23 mouse cellular contexts compared by ENCODE assay signal in the genomic region with DNA sequence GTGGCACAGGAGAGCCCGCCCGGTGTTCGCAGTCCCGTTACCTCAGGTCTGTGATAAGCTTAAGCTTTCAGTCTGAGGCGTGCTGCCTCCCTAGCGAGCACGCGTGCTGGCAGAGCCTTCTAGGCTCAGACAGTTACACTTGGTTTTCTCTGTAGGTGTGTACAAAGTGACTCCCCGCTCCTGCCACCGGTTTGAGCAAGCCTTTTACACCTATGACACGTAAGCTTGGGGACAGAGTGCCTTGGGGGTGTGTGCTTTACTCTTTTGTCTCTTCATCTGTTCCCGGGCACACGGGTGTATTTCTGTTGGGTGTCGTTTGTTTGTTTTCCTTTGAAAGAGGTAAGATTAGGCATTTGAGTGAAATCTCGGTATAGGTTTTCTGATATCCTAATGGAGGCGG. TPM values are rescaled to one million over a fixed set of nuclear protein-coding genes. Genes with fewer than 3 reads are reported as not detected.
DNase-seq lines count a peak whose midpoint lies in the region; ATAC-seq and TF ChIP-seq lines count a peak whose summit lies in the region.
"Had no signal": no experiment of that assay in that cellular context is flagged by ENCODE, and none has a peak within 500 bp of the region (broad histone marks: within the 10 kb centered on the region; RNA-seq: fewer than 3 reads in every experiment).

No protein-coding gene starts in this region.

- WGBS in stomach, embryonic 15.5 days = 80% methylated on average over 16 of the region's 16 CpGs
- 78% methylated on average over 16 of the region's 16 CpGs for WGBS in stomach, embryonic 16.5 days
- WGBS in stomach, postnatal 0 days = 74% methylated on average over 16 of the region's 16 CpGs

- H3K4me2 ChIP-seq in stomach, embryonic 15.5 days = no peak overlapping the region
- H3K4me2 ChIP-seq in stomach, embryonic 16.5 days (ENCODE audit: low read depth, low read length) = no peak overlapping the region
- no peak overlapping the region for H3K4me2 ChIP-seq in stomach, postnatal 0 days (replicated peaks; ENCODE audit: low read depth)

- H3K9me3 ChIP-seq in stomach, embryonic 15.5 days = no peaks in the 10 kb centered on the region
- H3K9me3 ChIP-seq in stomach, embryonic 16.5 days (replicated peaks; ENCODE audit: control insufficient read depth, low read length) = no peaks in the 10 kb centered on the region
- H3K9me3 ChIP-seq in stomach, postnatal 0 days (ENCODE audit: control insufficient read depth, low read length) = no peaks in the 10 kb centered on the region
- H3K9me3 ChIP-seq: G1E had no signal

- H3K4me3 ChIP-seq in stomach, embryonic 15.5 days (replicated peaks) = no peak overlapping the region
- no peak overlapping the region for H3K4me3 ChIP-seq in stomach, embryonic 16.5 days (replicated peaks; ENCODE audit: low read length)
- no peak overlapping the region for H3K4me3 ChIP-seq in stomach, postnatal 0 days (ENCODE audit: low read depth, low read length)

- H3K4me1 ChIP-seq in stomach, embryonic 15.5 days = no peaks in the 10 kb centered on the region
- H3K4me1 ChIP-seq in stomach, embryonic 16.5 days (ENCODE audit: control insufficient read depth, insufficient read depth, low read length) = no peaks in the 10 kb centered on the region
- H3K4me1 ChIP-seq in stomach, postnatal 0 days (replicated peaks; ENCODE audit: control insufficient read depth, insufficient read depth) = no peaks in the 10 kb centered on the region

- H3K9ac ChIP-seq in stomach, embryonic 15.5 days = no peak overlapping the region
- no peak overlapping the region for H3K9ac ChIP-seq in stomach, embryonic 16.5 days (ENCODE audit: low read length)
- no peak overlapping the region for H3K9ac ChIP-seq in stomach, postnatal 0 days (ENCODE audit: low read length)

- peak; percentile 40 for DNase-seq in stomach, postnatal 0 days (ENCODE audit: low spot score)
- DNase-seq in adrenal gland, postnatal 36 days = no peak
- no peak for DNase-seq in cerebellum, adult 11-12 months
- DNase-seq in thymus, postnatal 0 days (ENCODE audit: low spot score) = no peak
- DNase-seq: adrenal gland, adult 2 months; adrenal gland, adult 8-10 months; adrenal gland, postnatal 10 days; adrenal gland, postnatal 14 days; adrenal gland, postnatal 25 days; B cell, adult 2 months; cerebellum, adult 11 months; cerebellum, adult 18-20 months; cerebellum, adult 2 months; cerebellum, adult 8-10 months had no signal

- TF ChIP-seq EP300 in stomach, postnatal 0 days (optimal IDR thresholded peaks at IDR 0.05) = no peak

- ATAC-seq in stomach, embryonic 15.5 days (ENCODE audit: insufficient read depth, low FRiP score, low read depth) = peak; percentile 32; the same call in 1 of the 2 replicates
- ATAC-seq in stomach, embryonic 16.5 days (ENCODE audit: insufficient read depth, low FRiP score) = peak; percentile 72
- ATAC-seq in stomach, postnatal 0 days (ENCODE audit: low FRiP score, low TSS enrichment) = peak; percentile 81
- ATAC-seq: activated CD4-positive, CD25-positive, alpha-beta regulatory T cell, adult 4 months; CD4-positive, CD25-positive, alpha-beta regulatory T cell, adult 4 months; Patski had no signal

- H3K36me3 ChIP-seq in stomach, embryonic 15.5 days = peaks cover 39% of the 10 kb centered on the region
- H3K36me3 ChIP-seq in stomach, embryonic 16.5 days (ENCODE audit: control insufficient read depth, insufficient read depth, low read length) = peaks cover 29% of the 10 kb centered on the region
- H3K36me3 ChIP-seq in stomach, postnatal 0 days (ENCODE audit: control insufficient read depth, insufficient read depth, low read length) = peaks cover 9% of the 10 kb centered on the region

- H3K27me3 ChIP-seq in stomach, embryonic 15.5 days (replicated peaks) = no peaks in the 10 kb centered on the region
- H3K27me3 ChIP-seq in stomach, embryonic 16.5 days (ENCODE audit: control insufficient read depth, insufficient read depth, low read length) = no peaks in the 10 kb centered on the region
- H3K27me3 ChIP-seq in stomach, postnatal 0 days (ENCODE audit: control insufficient read depth, insufficient read depth, low read length) = no peaks in the 10 kb centered on the region
- H3K27me3 ChIP-seq: CH12.LX, Patski had no signal

- TF ChIP-seq CTCF in stomach, postnatal 0 days (IDR thresholded peaks at IDR 0.05; ENCODE audit: low read depth) = no peak

- H3K27ac ChIP-seq in stomach, embryonic 15.5 days = no peak overlapping the region
- H3K27ac ChIP-seq in stomach, embryonic 16.5 days (ENCODE audit: low read length) = no peak overlapping the region
- no peak overlapping the region for H3K27ac ChIP-seq in stomach, postnatal 0 days (replicated peaks)

RNA-seq across cellular contexts. Expression of gene Nomo1, which starts 28.1 kb away (rescaled TPM):
- polyA plus RNA-seq in stomach, embryonic 15.5 days (2015; fragmentation: Nextera tagmentation; extraction: Ambion mirVana) = 44.7 and 54.1 TPM in 2 replicates
- 46.5 and 47.2 TPM in 2 replicates for polyA plus RNA-seq in stomach, embryonic 16.5 days (2015; fragmentation: Nextera tagmentation; extraction: Ambion mirVana)
- polyA plus RNA-seq in stomach, postnatal 0 days (2015; fragmentation: Nextera tagmentation; extraction: Ambion mirVana) = 19.3 and 20.3 TPM in 2 replicates
- total RNA-seq in adrenal gland, postnatal 36 days (2021) = 10 to 100 TPM; 67.8 to 69.6 TPM
- polyA plus RNA-seq in thymus, postnatal 0 days (2015; fragmentation: Nextera tagmentation; extraction: Ambion mirVana) = 24.9 and 29.7 TPM in 2 replicates

RNA-seq across cellular contexts. Expression of gene Abcc6, which starts 31.5 kb away (rescaled TPM):
- polyA plus RNA-seq in stomach, embryonic 15.5 days (2015; fragmentation: Nextera tagmentation; extraction: Ambion mirVana) = 1.3 and 2.0 TPM in 2 replicates
- polyA plus RNA-seq in stomach, embryonic 16.5 days (2015; fragmentation: Nextera tagmentation; extraction: Ambion mirVana) = 1.6 and 2.7 TPM in 2 replicates
- 0.44 and 0.87 TPM in 2 replicates for polyA plus RNA-seq in stomach, postnatal 0 days (2015; fragmentation: Nextera tagmentation; extraction: Ambion mirVana)
- total RNA-seq in adrenal gland, postnatal 36 days (2021) = under 1 TPM in 1 of 2 experiments, not detected in 1; 0.60 TPM
- 0.13 TPM in 1 of 2 replicates, not detected in the other for polyA plus RNA-seq in thymus, postnatal 0 days (2015; fragmentation: Nextera tagmentation; extraction: Ambion mirVana)
- polyA plus RNA-seq: activated CD4-positive, CD25-positive, alpha-beta regulatory T cell, adult 4 months; C2C12; CD4-positive, CD25-positive, alpha-beta regulatory T cell, adult 4 months; G1E had no signal

RNA-seq across cellular contexts. Expression of gene Kcnj11, which starts 39.0 kb away (rescaled TPM):
- 1.0 and 2.0 TPM in 2 replicates for polyA plus RNA-seq in stomach, embryonic 15.5 days (2015; fragmentation: Nextera tagmentation; extraction: Ambion mirVana)
- polyA plus RNA-seq in stomach, embryonic 16.5 days (2015; fragmentation: Nextera tagmentation; extraction: Ambion mirVana) = 0.99 and 1.4 TPM in 2 replicates
- polyA plus RNA-seq in stomach, postnatal 0 days (2015; fragmentation: Nextera tagmentation; extraction: Ambion mirVana) = 0.61 and 0.81 TPM in 2 replicates
- total RNA-seq in adrenal gland, postnatal 36 days (2021) = 1 to 10 TPM in 1 of 2 experiments, under 1 TPM in 1; 0.86 to 2.3 TPM
- polyA plus RNA-seq in thymus, postnatal 0 days (2015; fragmentation: Nextera tagmentation; extraction: Ambion mirVana) = 0.05 and 0.10 TPM in 2 replicates
- total RNA-seq: CH12.LX, G1E, MEL had no signal
- polyA plus RNA-seq: activated CD4-positive, CD25-positive, alpha-beta regulatory T cell, adult 4 months; C2C12; CD4-positive, CD25-positive, alpha-beta regulatory T cell, adult 4 months; G1E had no signal
